Mouse (Mus musculus) gastrocnemius, postnatal 36 days (tissue): ENCODE measurements around the gene Ugt1a6b. TPM values are rescaled to one million over a fixed set of nuclear protein-coding genes. Genes with fewer than 3 reads are reported as not detected.
"Not testable (repeated sequence)": the region's sequence is repeated elsewhere in the genome, so short reads cannot be mapped to it uniquely, and the experiment has no call there.

Experiments used
- DNase-seq, 2 experiments: peaks; one replicate each; pipeline ENCODE4 v3.0.0; 2022
- intact Hi-C: fragments of 180-260 bp; cut with DNase I; formaldehyde crosslinking; loops from one replicate; pipeline ENCODE4 v1.15.1; 2025
- long read RNA-seq, 2 experiments: library from polyadenylated mRNA; stranded (forward); transcript quantifications; one replicate each; pipeline ENCODE4 v2.0.0; 2021
- total RNA-seq, 2 experiments: library from RNA; stranded (reverse); gene quantifications; 2 replicates each; pipeline ENCODE4 v1.2.3; 2021

The Ugt1a6b gene
- under 1 TPM; 0.43 to 0.74 TPM for total RNA-seq
- long read RNA-seq, experiment 1 = 0 reads
- long read RNA-seq, experiment 2 = 0 reads

- intact Hi-C loops, DNase-seq: not testable (repeated sequence)
These were observed at the start of gene Ugt1a6b for GRCm38 (mm10) chr1:88103019-88103418. Gene Ugt1a6b (plus strand): TSS chr1:88103252.

- intact Hi-C loops = no loop called here
- DNase-seq = no peak
These were observed 48.0 kb upstream of the Ugt1a6b start, which contains the start of gene Ugt1a10 for GRCm38 (mm10) chr1:88055088-88055487. Gene Ugt1a10 (plus strand): TSS chr1:88055388.

- intact Hi-C loops = not testable (repeated sequence)
These were observed 36.5 kb upstream of the Ugt1a6b start for GRCm38 (mm10) chr1:88066472-88067102.

DNA sequence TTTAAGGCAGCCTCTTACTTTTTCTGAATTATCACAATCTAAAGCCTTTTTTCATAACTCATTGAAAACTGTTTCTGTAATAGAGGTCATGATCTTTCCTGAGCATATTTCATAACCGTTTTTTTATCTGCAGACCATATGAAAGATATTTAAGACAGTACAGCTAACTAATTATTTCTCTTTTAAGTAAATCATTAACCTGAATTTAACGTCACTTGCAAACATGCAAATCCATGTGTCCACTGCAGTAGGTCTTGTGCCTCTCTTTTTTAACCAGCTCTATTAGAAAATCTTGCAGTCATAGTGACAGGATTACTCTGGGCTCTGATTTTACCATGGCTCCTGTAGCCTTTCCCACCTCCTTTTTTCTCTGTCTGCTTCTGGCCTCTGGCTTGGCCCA, 32.6 kb upstream of the Ugt1a6b start, which contains the start of gene Ugt1a9:
Gene Ugt1a9, plus strand, starts transcription at position 306 of the 400 bp plus-strand sequence.
- intact Hi-C loops = no loop called here

More at GRCm38 (mm10) chr1:88066472-88067102, 36.5 kb upstream of the Ugt1a6b start:
- DNase-seq = not testable (repeated sequence)

GRCm38 (mm10) chr1:88070902-88071301, 32.1 kb upstream of the Ugt1a6b start:
- intact Hi-C loops = no loop called here

More for the DNA sequence above, 32.6 kb upstream of the Ugt1a6b start, which contains the start of gene Ugt1a9:
- no peak for DNase-seq

DNA sequence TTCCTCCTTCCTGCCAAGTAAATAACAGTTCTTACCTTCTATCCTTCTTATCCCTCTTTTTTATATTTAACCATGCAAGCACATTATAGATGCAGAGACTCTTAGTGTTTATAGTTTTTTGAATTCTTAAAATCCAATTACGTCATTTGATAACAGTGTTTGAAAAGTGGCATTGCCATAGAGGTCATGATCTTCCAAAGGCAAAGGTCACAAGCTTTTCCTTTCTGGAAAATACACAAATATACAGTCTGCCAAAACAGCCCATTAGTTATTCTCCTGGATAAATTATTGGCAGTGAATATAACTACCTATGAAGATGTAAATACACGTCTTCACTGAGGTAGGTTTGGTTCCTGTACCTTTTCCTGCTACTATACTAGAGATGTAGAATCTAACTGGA, 28.6 kb upstream of the Ugt1a6b start:
- intact Hi-C loops = no loop called here
- no peak for DNase-seq

More at GRCm38 (mm10) chr1:88070902-88071301, 32.1 kb upstream of the Ugt1a6b start:
- DNase-seq = no peak

GRCm38 (mm10) chr1:88077128-88077527, 25.9 kb upstream of the Ugt1a6b start:
- no peak for DNase-seq
- intact Hi-C loops = no loop called here

DNA sequence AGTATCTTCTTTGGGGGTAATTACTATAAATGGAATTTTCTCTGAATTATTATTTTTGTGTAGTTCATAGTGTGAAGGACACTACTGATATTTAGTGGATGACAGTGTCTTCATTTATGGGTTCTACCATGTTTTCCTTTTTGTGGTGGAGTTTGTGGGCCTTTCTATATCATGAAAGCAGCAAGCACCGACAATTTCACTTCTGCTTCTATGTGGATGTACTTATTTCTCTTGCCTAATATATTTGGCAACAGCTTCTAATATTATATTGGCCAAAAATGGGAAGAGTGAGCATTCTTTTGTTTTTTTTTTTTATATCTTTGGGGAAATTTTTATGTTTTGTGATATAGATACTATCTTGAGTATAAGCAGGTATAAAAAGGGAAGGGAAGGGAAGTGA, 21.4 kb upstream of the Ugt1a6b start:
- DNase-seq = no peak
- intact Hi-C loops = no loop called here

DNA sequence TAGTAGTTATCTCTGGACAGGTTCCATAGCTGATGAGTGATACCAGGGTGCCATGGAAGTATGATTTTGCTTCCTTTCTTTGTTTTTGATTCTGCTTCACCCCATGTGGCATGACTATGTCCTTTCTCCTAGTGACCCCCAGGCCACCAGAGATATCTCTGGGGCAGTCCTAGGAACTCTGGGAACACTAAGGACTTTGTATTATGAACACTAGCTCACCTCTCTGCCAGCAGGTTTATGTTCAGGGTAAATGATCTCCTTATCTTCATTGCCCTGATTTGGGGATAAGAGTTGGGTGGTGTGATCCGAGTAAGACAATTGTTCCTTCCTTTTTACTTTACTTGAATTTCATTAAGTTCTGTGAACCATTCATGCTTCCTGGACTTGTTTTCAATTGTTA, 16.9 kb upstream of the Ugt1a6b start:
- intact Hi-C loops = no loop called here
- DNase-seq = no peak

DNA sequence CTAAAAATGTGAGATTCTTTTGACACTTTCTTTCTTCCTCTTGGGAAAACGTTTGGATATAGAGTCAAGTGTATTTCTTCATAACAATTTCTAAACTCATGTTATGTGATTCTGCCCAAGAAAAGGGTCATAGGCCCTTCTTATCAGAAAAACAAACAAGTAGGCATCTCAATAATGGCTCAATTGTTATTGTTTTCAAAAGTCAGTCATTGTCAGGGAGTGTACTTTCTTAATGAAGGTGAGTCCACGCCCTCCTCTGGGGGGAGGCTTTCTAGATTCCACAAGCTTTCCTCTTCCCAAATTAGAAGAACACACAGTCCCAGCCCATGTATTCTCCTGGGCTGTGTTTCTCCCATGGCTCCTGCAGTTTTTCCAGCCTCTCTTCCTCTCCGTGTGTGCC, 15.5 kb upstream of the Ugt1a6b start, which contains the start of gene Ugt1a8:
Gene Ugt1a8, plus strand, starts transcription at position 301 of the 400 bp plus-strand sequence.
- no peak for DNase-seq
- intact Hi-C loops = no loop called here

GRCm38 (mm10) chr1:88092341-88092740, 10.7 kb upstream of the Ugt1a6b start:
- intact Hi-C loops = no loop called here

DNA sequence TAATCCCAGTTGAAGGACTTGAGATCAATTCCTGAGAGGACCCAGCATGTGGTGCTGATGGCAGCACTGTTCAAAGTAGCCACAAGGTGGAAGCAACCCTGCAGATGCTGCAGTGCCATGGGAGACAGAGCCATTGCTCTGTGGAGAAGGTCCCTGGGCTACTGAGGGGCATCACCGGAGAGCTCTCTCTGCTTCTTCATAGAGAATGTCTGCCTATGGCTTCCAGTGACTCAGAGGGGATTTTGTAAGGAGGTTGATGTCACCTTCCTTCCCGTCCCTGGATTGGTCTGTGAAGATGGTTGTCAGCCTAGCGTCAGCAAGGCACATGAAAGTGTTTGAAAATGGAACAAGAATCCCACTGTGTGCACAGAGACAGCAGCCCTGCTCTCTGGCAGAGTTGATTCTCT, 8.8 kb upstream of the Ugt1a6b start:
- DNase-seq, intact Hi-C loops: not testable (repeated sequence)

More at GRCm38 (mm10) chr1:88092341-88092740, 10.7 kb upstream of the Ugt1a6b start:
- DNase-seq = no peak

GRCm38 (mm10) chr1:88094941-88095492, 8.0 kb upstream of the Ugt1a6b start, which contains the start of gene Ugt1a7c:
Gene Ugt1a7c (plus strand): TSS chr1:88095062.
- intact Hi-C loops = no loop called here
- DNase-seq = peak in 1 of 2 experiments; percentile 7

GRCm38 (mm10) chr1:88098546-88098945, 4.5 kb upstream of the Ugt1a6b start:
- DNase-seq, intact Hi-C loops: not testable (repeated sequence)

DNA sequence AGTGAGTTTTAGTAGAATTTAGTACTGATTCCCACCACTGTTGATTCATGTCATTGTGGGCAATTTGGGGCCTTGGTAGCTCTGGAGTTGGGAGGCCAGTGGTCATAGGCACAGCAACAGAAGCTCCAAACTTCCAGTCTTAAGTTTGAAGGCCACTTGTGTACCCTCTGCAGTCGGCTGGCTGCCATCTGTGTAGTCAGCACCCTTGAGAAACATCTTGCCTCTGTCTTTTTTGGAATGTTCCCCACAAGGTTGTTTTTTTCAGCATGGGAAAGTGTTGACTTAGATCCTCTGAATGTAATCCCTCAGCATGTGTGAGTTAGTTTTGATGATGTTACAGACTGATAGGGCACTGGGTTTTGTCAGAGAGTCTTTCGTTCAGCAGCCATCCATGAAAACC, 3.4 kb upstream of the Ugt1a6b start:
- intact Hi-C loops, DNase-seq: not testable (repeated sequence)

DNA sequence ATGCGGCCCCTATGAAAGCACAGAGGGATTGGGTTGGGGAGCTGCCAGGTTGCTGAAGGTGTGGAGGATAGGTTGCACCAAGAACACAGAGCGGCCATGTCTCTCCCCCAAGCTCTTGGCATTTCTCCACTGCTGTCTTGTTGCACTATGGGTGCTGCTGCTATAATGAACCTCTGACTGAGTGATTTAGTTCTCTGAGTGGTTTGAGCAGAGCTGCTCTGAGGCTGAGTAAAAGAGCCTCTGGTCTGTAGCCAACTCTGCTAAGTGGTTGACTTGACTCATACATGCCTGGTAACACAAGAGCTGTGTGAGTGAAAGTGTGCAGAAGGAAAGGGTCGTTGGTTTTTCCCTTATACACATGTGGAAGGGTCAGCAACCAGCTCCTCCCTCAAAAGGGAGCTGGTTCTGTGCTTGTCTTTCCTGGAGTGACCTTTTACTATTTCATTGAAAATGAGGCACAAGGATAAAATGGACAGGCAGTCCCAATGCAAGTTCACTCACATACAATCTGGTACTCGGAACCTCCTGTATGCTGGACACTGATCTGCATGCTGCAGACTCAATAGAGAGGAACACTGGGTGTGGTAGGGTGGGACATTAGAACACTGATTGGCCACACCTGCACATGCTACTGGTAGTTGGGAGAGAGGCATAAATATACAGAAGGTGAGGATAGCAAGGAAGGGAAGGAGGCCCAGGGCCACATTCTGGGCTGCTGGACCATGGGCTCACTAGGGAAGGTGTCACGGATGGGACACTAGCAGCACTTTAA, 831 bp downstream of the Ugt1a6b start:
- intact Hi-C loops, DNase-seq: not testable (repeated sequence)

DNA sequence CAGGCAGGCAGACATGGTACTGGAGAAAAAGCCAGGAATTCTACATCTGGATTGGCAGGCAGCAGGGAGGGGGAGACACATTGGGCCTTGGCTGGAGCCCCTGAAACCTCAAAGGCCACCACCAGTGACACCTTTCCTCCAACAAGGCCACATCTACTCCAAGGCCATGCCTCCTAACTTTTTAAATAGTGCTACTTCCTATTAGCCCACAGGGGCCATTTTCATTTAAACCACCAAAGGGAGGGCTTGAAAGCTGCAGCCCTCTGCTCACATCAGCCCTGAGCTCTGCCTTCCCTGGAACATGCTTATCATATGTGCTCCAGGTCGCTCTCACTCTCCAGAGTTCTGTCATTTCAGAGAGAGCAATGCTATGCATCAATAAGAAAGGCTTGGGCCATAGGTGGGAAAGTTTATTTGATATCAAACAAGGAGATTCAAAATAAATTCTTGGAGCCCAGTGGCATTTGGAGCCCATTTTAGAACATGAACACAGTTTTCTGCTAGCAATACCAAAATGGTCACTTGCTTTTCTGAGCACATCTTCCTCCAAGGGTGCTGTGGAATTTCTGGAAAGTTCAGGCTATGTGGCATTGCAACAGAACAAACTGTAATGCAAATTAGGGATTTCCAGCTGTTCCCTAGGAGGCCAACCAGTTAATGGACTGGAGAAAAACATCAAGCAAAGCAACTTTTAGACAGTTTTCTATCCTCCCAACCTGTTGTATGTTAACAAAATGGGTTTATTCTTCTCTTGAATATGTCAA, 1.8 kb downstream of the Ugt1a6b start:
- intact Hi-C loops = no loop called here
- no peak for DNase-seq

DNA sequence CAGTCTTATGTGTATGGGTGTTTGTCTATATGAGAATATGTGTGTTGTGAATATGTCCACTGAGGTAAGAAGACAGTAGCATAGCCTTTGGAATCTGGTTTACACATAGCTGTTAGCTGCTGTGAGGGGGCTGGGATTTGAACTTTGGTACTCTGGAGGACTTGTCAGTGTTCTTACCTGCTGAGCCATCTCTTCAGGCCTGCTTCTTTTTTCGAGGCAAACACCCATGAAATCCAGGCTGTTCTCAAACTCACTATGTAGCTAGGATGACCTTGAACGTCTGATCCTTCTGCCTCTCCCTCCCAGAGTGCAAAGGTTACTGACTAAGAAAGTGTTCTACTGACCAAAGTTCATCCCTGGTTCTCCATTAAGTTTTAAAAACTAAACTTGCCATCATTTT, 2.6 kb downstream of the Ugt1a6b start:
- DNase-seq = no peak
- intact Hi-C loops = no loop called here

- intact Hi-C loops, DNase-seq: not testable (repeated sequence)
These were observed 6.0 kb downstream of the Ugt1a6b start for GRCm38 (mm10) chr1:88109027-88109557.

- DNase-seq, intact Hi-C loops: not testable (repeated sequence)
These were observed 6.6 kb downstream of the Ugt1a6b start for GRCm38 (mm10) chr1:88109604-88110003.
